Mouse (Mus musculus) embryonic stem cell, embryonic (primary cell): ENCODE measurements around the gene AA467197.

ENCODE experiments used
- CTCF ChIA-PET, 4 experiments: fragments of 300-600 bp in 2 of 4; fragments of 350-600 bp in 2 of 4; sonication (Branson Sonifier 250); formaldehyde crosslinking; loops; one replicate each; lab custom pipeline; 2022; ENCODE audit warnings: inconsistent platforms in 2 of 4; lab: Charles Lee
- POLR2A ChIA-PET, 4 experiments: fragments of 300-600 bp in 2 of 4; fragments of 350-600 bp in 2 of 4; sonication (Branson Sonifier 250); formaldehyde crosslinking; loops; one replicate each; lab custom pipeline; 2022; ENCODE audit warnings: antibody characterized with exemption in 4 of 4, inconsistent platforms in 1 of 4; lab: Charles Lee

The AA467197 gene

GRCm38 (mm10) chr2:122636686-122637085, at the start of gene AA467197:
Gene AA467197 (plus strand): TSS chr2:122636986.
- CTCF ChIA-PET = no interaction called here

DNA sequence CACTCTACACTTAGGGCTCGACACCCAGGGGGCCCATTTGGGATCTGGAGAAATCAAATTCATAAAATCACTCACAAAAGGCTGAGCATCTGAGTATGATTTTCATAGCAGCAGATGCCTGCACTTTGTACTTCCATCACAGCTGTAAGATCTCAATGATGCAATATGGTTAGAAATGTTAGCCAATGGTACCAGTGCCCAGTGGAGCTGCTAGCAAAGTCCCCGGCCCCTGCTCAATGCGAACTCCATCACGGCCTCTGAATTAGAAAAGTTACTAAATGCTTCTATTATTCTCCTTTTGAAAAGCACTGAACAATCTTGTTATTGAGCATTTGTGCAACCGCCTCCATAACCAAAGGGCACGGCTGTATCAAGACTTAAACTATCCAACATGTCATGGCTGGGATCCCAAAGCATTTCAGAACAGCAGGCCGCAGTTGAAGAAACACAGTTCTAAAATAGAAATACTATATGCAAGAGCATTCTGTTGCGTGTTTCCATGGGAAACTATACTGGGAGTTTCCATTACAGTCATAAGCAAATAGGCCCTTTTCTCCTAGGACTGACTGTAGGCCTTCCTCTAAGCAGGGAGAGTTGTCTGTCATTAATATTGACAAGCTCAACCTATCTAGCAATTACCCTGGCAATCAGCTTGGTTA, 48.8 kb upstream of the AA467197 start:
- POLR2A ChIA-PET = no interaction called here
- CTCF ChIA-PET = no interaction called here

More at GRCm38 (mm10) chr2:122636686-122637085, at the start of gene AA467197:
- POLR2A ChIA-PET = no interaction called here

- CTCF ChIA-PET = no interaction called here
- POLR2A ChIA-PET = no interaction called here
Measured at GRCm38 (mm10) chr2:122590351-122590750, 46.4 kb upstream of the AA467197 start.

DNA sequence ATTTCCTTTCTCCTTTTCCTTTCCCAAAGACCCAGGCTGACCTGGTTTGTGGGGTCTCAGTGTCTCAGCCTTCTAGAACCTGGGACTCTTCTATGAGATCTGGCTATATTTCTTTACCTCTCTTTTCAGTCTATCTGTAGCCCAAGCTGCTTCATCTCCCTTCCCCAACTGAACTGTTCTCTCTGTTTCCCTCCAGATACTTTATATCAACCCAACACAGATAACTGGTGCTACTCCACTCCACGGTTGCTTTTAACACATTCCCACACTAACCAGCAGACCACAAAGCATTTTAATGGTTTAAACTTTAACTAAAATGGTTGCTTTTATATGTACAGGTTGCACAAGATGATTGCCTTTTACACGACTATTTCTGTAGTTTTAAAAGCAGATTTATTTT, 45.6 kb upstream of the AA467197 start:
- ChIA-PET POLR2A (no interaction called here), CTCF (interaction anchor here in 1 of 4 experiments (0.6 kb wide), 1 partner anchor 149 kb away, joined by 3 read pairs; no protein-coding TSS in a partner anchor)

DNA sequence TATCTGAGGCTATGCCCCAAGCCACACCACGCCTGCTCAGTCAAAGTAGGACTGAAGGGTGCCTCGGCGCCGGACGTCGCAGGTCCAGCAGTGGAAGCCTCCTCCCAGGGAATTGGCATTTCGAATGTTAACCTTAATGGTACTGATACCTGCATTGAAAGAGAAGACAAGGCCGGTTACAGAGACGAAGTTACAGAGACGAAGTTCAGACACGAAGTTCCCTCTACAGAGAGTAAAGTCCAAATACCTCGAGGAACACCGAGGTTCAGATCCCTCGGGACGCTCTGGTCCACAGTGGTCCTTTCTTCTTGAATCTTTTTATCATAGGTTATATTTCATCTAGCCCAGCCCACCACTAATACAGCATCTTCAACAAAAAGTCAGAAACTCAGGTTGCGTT, 41.3 kb upstream of the AA467197 start:
- ChIA-PET CTCF (no interaction called here), POLR2A (no interaction called here)

DNA sequence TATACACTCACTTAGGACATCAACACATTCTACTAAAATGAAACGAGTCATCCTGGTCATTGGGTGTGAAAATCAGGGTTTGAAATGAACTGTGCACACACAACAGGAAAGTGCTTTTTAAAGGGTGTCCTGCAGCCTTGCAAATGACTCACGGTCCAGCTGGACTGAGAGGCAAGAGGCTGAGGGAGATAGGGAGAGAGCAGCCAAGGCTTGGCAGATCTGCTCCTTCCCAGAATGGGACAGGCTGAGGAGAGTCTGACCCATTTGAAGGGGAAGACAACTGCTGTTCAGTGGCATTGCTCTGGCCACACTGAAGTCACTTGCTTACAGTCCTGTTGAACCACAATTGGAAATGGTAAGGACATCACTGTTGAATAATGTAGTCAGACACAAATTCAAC, 37.0 kb upstream of the AA467197 start:
- POLR2A ChIA-PET = no interaction called here

GRCm38 (mm10) chr2:122601354-122601753, 35.4 kb upstream of the AA467197 start:
- ChIA-PET CTCF (no interaction called here), POLR2A (interaction anchor here in 1 of 4 experiments (1.6 kb wide), 1 partner anchor 10 kb away, joined by 4 read pairs; the partner anchor contains the start of gene Gatm)

More for the DNA sequence above, 37.0 kb upstream of the AA467197 start:
- CTCF ChIA-PET = no interaction called here

GRCm38 (mm10) chr2:122605829-122606228, 31.0 kb upstream of the AA467197 start:
- POLR2A ChIA-PET = no interaction called here

DNA sequence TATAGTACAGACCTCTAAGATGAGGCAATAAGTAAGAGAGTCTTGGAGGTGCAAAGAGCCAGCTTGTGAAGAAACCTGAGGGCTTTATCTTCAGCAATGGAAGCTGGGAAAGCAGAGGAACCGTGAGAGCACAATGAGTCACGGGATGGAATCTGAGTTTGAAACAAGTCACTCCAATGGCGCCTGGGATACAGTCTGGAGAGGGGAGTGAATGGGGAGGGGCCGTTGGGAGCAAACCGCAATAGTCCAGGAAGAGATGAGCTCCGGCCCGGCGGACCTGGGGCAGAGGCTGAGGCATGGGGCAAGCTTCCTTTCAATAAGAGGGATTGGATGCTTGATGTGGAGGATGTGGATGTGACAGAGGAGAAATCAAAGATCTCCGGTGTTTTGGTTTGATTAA, 28.0 kb upstream of the AA467197 start:
- ChIA-PET CTCF (interaction anchor here in 1 of 4 experiments (1.5 kb wide), 1 partner anchor 228 kb away, joined by 4 read pairs; no protein-coding TSS in a partner anchor), POLR2A (interaction anchor here in 2 of 4 experiments (0.8 to 1.0 kb wide), 2 partner anchors 129 to 490 kb away, joined by 3 to 5 read pairs; partner anchors contain the start of gene Spg11 (in 1 of the 2))

More at GRCm38 (mm10) chr2:122605829-122606228, 31.0 kb upstream of the AA467197 start:
- CTCF ChIA-PET = no interaction called here

GRCm38 (mm10) chr2:122610746-122611653, 25.8 kb upstream of the AA467197 start, which contains the start of gene Gatm:
Gene Gatm (minus strand): TSS chr2:122611303.
- ChIA-PET CTCF (interaction anchor here (0.6 to 1.5 kb wide), 9 partner anchors 9 to 1884 kb away, joined by 3 to 6 read pairs (median 3); no protein-coding TSS in a partner anchor), POLR2A (interaction anchor here in 3 of 4 experiments (0.6 to 1.5 kb wide), 6 partner anchors 10 to 539 kb away, joined by 3 to 5 read pairs (median 4); no protein-coding TSS in a partner anchor)

DNA sequence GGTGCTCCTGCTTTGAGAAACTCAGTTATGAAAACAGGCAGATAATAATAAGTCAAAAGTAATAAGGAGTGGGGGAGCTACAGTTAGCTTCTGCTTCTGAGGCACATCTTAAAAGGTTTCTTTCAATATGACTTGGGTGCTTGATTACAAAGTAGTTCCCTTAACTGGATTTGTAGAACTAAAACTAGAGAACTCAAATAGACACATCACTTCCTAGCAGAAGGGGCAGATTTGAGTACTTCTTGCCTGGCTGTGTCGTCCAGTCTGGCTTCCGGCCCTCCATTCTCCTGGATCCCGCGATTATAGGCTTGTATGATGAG, 25.2 kb upstream of the AA467197 start:
- POLR2A ChIA-PET = interaction anchor here (0.6 to 1.5 kb wide), 6 partner anchors 10 to 1694 kb away, joined by 3 to 5 read pairs (median 4); no protein-coding TSS in a partner anchor
- CTCF ChIA-PET = interaction anchor here in 3 of 4 experiments (0.6 to 1.0 kb wide), 7 partner anchors 8 to 1884 kb away, joined by 3 to 6 read pairs (median 3); no protein-coding TSS in a partner anchor

GRCm38 (mm10) chr2:122616237-122616636, 20.5 kb upstream of the AA467197 start:
- POLR2A ChIA-PET = no interaction called here

GRCm38 (mm10) chr2:122617792-122618191, 19.0 kb upstream of the AA467197 start:
- ChIA-PET CTCF (interaction anchor here in 1 of 4 experiments (0.7 to 1.1 kb wide), 2 partner anchors 233 to 240 kb away, joined by 3 read pairs; no protein-coding TSS in a partner anchor), POLR2A (interaction anchor here in 1 of 4 experiments (0.6 kb wide), 1 partner anchor 32 kb away, joined by 3 read pairs; no protein-coding TSS in a partner anchor)

More at GRCm38 (mm10) chr2:122616237-122616636, 20.5 kb upstream of the AA467197 start:
- CTCF ChIA-PET = interaction anchor here in 1 of 4 experiments (1.0 kb wide), 1 partner anchor 235 kb away, joined by 3 read pairs; no protein-coding TSS in a partner anchor

DNA sequence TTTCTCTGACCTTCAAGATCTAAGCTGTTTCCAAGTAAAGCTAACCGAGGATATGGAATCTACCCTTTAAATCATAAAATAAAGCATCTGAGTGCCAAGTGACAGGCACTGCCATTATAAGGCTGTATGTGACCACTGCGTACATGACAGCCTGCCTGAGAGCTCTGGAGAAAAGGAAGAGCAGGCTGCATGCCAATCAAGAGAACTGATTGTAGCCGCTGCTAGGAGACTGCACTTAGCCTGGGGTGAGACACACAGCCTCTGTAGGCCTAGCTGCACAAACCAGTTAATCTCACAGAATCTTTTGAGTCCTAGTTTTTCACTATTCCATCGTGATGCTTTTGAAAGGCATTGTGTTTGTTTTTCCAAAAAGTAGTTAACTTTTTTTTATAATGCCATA, 18.1 kb upstream of the AA467197 start:
- CTCF ChIA-PET = no interaction called here
- POLR2A ChIA-PET = no interaction called here

- POLR2A ChIA-PET = no interaction called here
- CTCF ChIA-PET = interaction anchor here in 1 of 4 experiments (3.1 kb wide), 1 partner anchor 241 kb away, joined by 10 read pairs; no protein-coding TSS in a partner anchor
Measured at GRCm38 (mm10) chr2:122621337-122622110, 15.3 kb upstream of the AA467197 start.

GRCm38 (mm10) chr2:122625930-122626329, 10.9 kb upstream of the AA467197 start:
- ChIA-PET POLR2A (no interaction called here), CTCF (no interaction called here)

GRCm38 (mm10) chr2:122628976-122629375, 7.8 kb upstream of the AA467197 start:
- CTCF ChIA-PET = interaction anchor here in 3 of 4 experiments (0.6 to 2.5 kb wide), 9 partner anchors 18 to 319 kb away, joined by 3 to 35 read pairs (median 4); partner anchors contain the start of gene Gatm (in 1 of the 3)
- POLR2A ChIA-PET = no interaction called here

DNA sequence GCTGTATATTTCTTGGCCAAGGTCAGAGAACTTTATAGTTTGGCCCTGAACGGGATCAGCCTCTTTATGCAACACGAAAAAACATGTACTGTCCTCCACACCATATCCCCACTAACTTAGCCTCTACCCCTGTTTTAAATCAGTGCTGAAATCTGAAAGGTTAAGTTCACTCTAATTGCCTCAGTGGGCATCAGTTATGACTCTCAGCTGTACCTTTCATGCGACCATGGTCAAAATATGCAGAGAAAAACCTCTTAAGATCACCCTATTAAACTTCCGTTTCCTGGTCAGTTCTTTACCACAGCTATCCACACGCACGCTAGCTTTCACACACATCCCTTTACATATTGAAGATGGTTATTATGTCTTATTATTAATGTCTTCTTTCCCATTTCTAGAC, 6.9 kb upstream of the AA467197 start:
- CTCF ChIA-PET = interaction anchor here in 2 of 4 experiments (1.3 to 2.5 kb wide), 4 partner anchors 72 to 265 kb away, joined by 3 to 35 read pairs (median 7); no protein-coding TSS in a partner anchor
- POLR2A ChIA-PET = interaction anchor here in 1 of 4 experiments (1.4 to 1.9 kb wide), 2 partner anchors 253 to 260 kb away, joined by 5 to 13 read pairs; partner anchors contain the start of gene Shf
